In the genomic region with DNA sequence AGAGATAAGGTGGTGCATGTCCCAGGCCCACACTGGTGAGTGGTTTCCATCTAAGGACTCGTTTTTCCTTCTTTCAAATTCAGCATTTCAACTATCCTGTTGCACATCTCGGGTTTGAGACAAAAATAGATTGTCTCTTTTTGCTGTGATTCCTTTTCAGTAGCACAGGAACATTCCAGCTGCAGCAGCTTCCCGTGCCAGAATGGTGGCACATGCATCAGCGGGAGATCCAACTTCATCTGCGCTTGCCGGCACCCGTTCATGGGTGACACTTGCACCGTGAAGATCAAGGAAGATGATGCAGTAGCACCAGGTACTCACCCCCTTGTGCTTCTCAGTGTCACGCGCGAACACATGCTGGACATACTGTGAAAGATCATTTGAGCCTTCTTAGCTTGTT, we compare ENCODE assay signal across 20 mouse cellular contexts.
DNase-seq lines count a peak whose midpoint lies in the region.
"Had no signal": no experiment of that assay in that cellular context is flagged by ENCODE, and none has a peak within 500 bp of the region (broad histone marks: within the 10 kb centered on the region; RNA-seq: fewer than 3 reads in every experiment).

No protein-coding gene starts in this region.

- intact Hi-C loops in left cerebral cortex, postnatal 25 days (cut with DNase I), result loop anchor here (2.0 to 5.0 kb wide), 2 partner anchors 195 to 314 kb away; partner anchors contain the start of gene Ccser1
- intact Hi-C loops in left cerebral cortex, postnatal 36 days (cut with DNase I), result loop anchor here (2.0 kb wide), 1 partner anchor 314 kb away; no protein-coding TSS in a partner anchor

- peak; percentile 26 to 49 for DNase-seq in left cerebral cortex, postnatal 25 days (ENCODE audit: low spot score in 2 of 2)
- no peak for DNase-seq in left cerebral cortex, adult 8-10 months (ENCODE audit: low spot score in 2 of 2)
- peak; percentile 9 to 17 for DNase-seq in frontal cortex, postnatal 14 days (ENCODE audit: low spot score in 2 of 2)
- DNase-seq in left cerebral cortex, postnatal 36 days (ENCODE audit: low spot score in 2 of 2), result peak; percentile 10 to 13
- peak; percentile 18 for DNase-seq in telencephalon, adult 2 months (ENCODE audit: low read depth, low spot score)
- DNase-seq in heart, adult 9 months (ENCODE audit: low spot score in 2 of 2), result no peak
- DNase-seq: adrenal gland, postnatal 25 days; B cell, adult 2 months; cerebellum, adult 18-20 months; cerebellum, postnatal 10 days; gastrocnemius, postnatal 25 days; heart, adult 11 months; heart, postnatal 4 days; kidney, adult 9 months; kidney, postnatal 10 days; layer of hippocampus, adult 9-11 months; lung, adult 2 months; lung, postnatal 10 days; thymus, adult 2 months; thymus, postnatal 4 days had no signal

Comparison
In these comparisons a context has a peak if more than half of its experiments do, and no peak if none do; other contexts are left out.
1. DNase-seq: peak in left cerebral cortex, postnatal 25 days (2 of 2), frontal cortex, postnatal 14 days (2 of 2), left cerebral cortex, postnatal 36 days (2 of 2) and telencephalon, adult 2 months (single experiment); none in left cerebral cortex, adult 8-10 months (0 of 2) and heart, adult 9 months (0 of 2).